In genomic region chr5:30072377-30072776, GRCm38 (mm10) we compare ENCODE assay signal across 8 mouse cellular contexts. TPM values are rescaled to one million over a fixed set of nuclear protein-coding genes. Genes with fewer than 3 reads are reported as not detected.
DNase-seq lines count a peak whose midpoint lies in the region; ATAC-seq and TF ChIP-seq lines count a peak whose summit lies in the region.

No protein-coding gene starts in this region.

- peak overlapping the region; percentile 76 for H3K4me3 ChIP-seq in kidney, embryonic 14.5 days (ENCODE audit: low read length)
- H3K4me3 ChIP-seq in bone marrow macrophage, adult 2 months (ENCODE audit: insufficient read depth, low read length) = peak overlapping the region; percentile 80
- H3K4me3 ChIP-seq in myocyte = peak overlapping the region; percentile 89

- no peak for TF ChIP-seq POLR2A in bone marrow macrophage, adult 2 months (IDR thresholded peaks at IDR 0.05; ENCODE audit: borderline replicate concordance, low read depth, low read length)
- no peak for TF ChIP-seq POLR2A in myocyte (IDR thresholded peaks at IDR 0.05; ENCODE audit: insufficient read length, low read depth)

- 40% methylated on average over 3 of the region's 3 CpGs for WGBS in kidney, embryonic 14.5 days

- peak; percentile 24; the same call in 1 of the 2 replicates for ATAC-seq in kidney, embryonic 14.5 days (ENCODE audit: low FRiP score, low TSS enrichment)

- TF ChIP-seq CTCF in bone marrow macrophage, adult 2 months (IDR thresholded peaks at IDR 0.05; ENCODE audit: low read depth, low read length) = no peak

- H3K9me3 ChIP-seq in kidney, embryonic 14.5 days (ENCODE audit: control insufficient read depth, low read length) = no peaks in the 10 kb centered on the region

- no peaks in the 10 kb centered on the region for H3K27me3 ChIP-seq in kidney, embryonic 14.5 days (ENCODE audit: control insufficient read depth, insufficient read depth, low read length)
- H3K27me3 ChIP-seq in myocyte (ENCODE audit: control insufficient read depth, insufficient read depth, insufficient read length) = no peaks in the 10 kb centered on the region

- peak overlapping the region; percentile 62 for H3K4me2 ChIP-seq in kidney, embryonic 14.5 days (replicated peaks; ENCODE audit: low read depth, low read length)
- peak overlapping the region; percentile 79 for H3K4me2 ChIP-seq in myocyte (ENCODE audit: low read depth)

- H3K4me1 ChIP-seq in kidney, embryonic 14.5 days (ENCODE audit: control insufficient read depth, insufficient read depth, low read length) = peaks cover 9% of the 10 kb centered on the region; the same call in 1 of the 2 replicates
- H3K4me1 ChIP-seq in bone marrow macrophage, adult 2 months (ENCODE audit: control insufficient read depth, insufficient read depth, low read length) = no peaks in the 10 kb centered on the region

- peaks cover 14% of the 10 kb centered on the region for H3K79me2 ChIP-seq in myocyte (ENCODE audit: control insufficient read depth, insufficient read depth)

- H3K27ac ChIP-seq in kidney, embryonic 14.5 days (ENCODE audit: low read depth, low read length) = no peak overlapping the region
- H3K27ac ChIP-seq in bone marrow macrophage, adult 2 months (ENCODE audit: insufficient read depth, low read depth, low read length) = no peak overlapping the region

- no peak for DNase-seq in kidney, postnatal 10 days
- DNase-seq in induced T-regulatory cell, adult 2 months (ENCODE audit: low read depth) = peak; percentile 31
- no peak for DNase-seq in right cerebral cortex, postnatal 14 days
- DNase-seq in right cerebral cortex, postnatal 4 days = no peak
- no peak for DNase-seq in right cerebral cortex, adult 18-20 months

- H3ac ChIP-seq in myocyte (ENCODE audit: control insufficient read depth, insufficient read length) = no peak overlapping the region

- H3K9ac ChIP-seq in kidney, embryonic 14.5 days (ENCODE audit: low read depth, low read length) = peak overlapping the region; percentile 81

- peaks cover 39% of the 10 kb centered on the region for H3K36me3 ChIP-seq in kidney, embryonic 14.5 days (ENCODE audit: control insufficient read depth, insufficient read depth, low read length)
- H3K36me3 ChIP-seq in myocyte (ENCODE audit: control insufficient read depth, insufficient read depth) = peaks cover 24% of the 10 kb centered on the region

TF ChIP-seq in myocyte, 11 proteins besides CTCF, POLR2A, EP300 and RAD21:
- TF ChIP-seq MAX (IDR thresholded peaks at IDR 0.05; ENCODE audit: low read depth) (no peak), E2F4 (IDR thresholded peaks at IDR 0.05; ENCODE audit: insufficient read depth) (no peak)

RNA-seq across cellular contexts. Expression of gene Tyms, which starts 1.0 kb away (rescaled TPM):
- polyA plus RNA-seq in kidney, embryonic 14.5 days (2014; fragmentation: Nextera tagmentation; extraction: Ambion mirVana) = 328 and 403 TPM in 2 replicates
- polyA plus RNA-seq in bone marrow macrophage, adult 2 months (2012; ENCODE audit: insufficient read depth, insufficient read length, missing spikeins) = 27.9 and 29.1 TPM in 2 replicates
- polyA plus RNA-seq in myocyte (2012; fragmentation: generic; extraction: Trizol) = 39.4 TPM

RNA-seq across cellular contexts. Expression of gene Garem2, which starts 32.6 kb away (rescaled TPM):
- polyA plus RNA-seq in kidney, embryonic 14.5 days (2014; fragmentation: Nextera tagmentation; extraction: Ambion mirVana) = 0.61 and 0.80 TPM in 2 replicates
- polyA plus RNA-seq in bone marrow macrophage, adult 2 months (2012; ENCODE audit: insufficient read depth, insufficient read length, missing spikeins) = not detected in 2 replicates
- polyA plus RNA-seq in myocyte (2012; fragmentation: generic; extraction: Trizol) = 0.12 TPM

RNA-seq across cellular contexts. Expression of gene 3110082J24Rik, which starts 33.5 kb away (rescaled TPM):
- polyA plus RNA-seq in kidney, embryonic 14.5 days (2014; fragmentation: Nextera tagmentation; extraction: Ambion mirVana) = not detected in 2 replicates
- not detected in 2 replicates for polyA plus RNA-seq in bone marrow macrophage, adult 2 months (2012; ENCODE audit: insufficient read depth, insufficient read length, missing spikeins)
- polyA plus RNA-seq in myocyte (2012; fragmentation: generic; extraction: Trizol) = 0.08 TPM

RNA-seq across cellular contexts. Expression of gene Il6, which starts 59.5 kb away (rescaled TPM):
- not detected in 2 replicates for polyA plus RNA-seq in kidney, embryonic 14.5 days (2014; fragmentation: Nextera tagmentation; extraction: Ambion mirVana)
- polyA plus RNA-seq in bone marrow macrophage, adult 2 months (2012; ENCODE audit: insufficient read depth, insufficient read length, missing spikeins) = not detected in 2 replicates
- 1.5 TPM for polyA plus RNA-seq in myocyte (2012; fragmentation: generic; extraction: Trizol)
